ENCODE assay signal across 8 mouse cellular contexts in the genomic region with DNA sequence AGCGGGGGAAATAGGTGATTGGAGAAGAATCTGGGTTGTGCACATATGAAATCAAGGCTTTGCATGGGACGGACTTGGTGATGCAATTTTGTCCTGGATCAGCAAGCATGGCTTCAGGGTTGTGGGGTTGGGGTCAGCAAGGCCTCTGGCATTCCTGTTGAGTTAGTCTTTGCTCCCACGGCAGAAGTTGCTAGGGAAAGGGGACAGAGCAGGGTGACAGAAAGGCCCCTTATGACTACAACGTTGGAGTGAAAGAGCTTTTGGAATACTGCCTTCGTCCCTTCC. TPM values are rescaled to one million over a fixed set of nuclear protein-coding genes. Genes with fewer than 3 reads are reported as not detected.
A peak's percentile ranks its signal among the peaks of the same experiment; 100 is the strongest.
DNase-seq lines count a peak whose midpoint lies in the region; ATAC-seq and TF ChIP-seq lines count a peak whose summit lies in the region.
"Had no signal": no experiment of that assay in that cellular context is flagged by ENCODE, and none has a peak within 500 bp of the region (broad histone marks: within the 10 kb centered on the region; RNA-seq: fewer than 3 reads in every experiment).

No protein-coding gene starts in this region.

- peaks cover 10% of the 10 kb centered on the region for H3K36me3 ChIP-seq in lung, embryonic 16.5 days (ENCODE audit: control insufficient read depth, insufficient read depth, low read length)
- H3K36me3 ChIP-seq in forebrain, embryonic 12.5 days (replicated peaks) = 0 out of 2 replicates have a peak, but pooled peaks cover 6% of the 10 kb centered on the region
- H3K36me3 ChIP-seq in limb, embryonic 13.5 days = peaks cover 33% of the 10 kb centered on the region
- H3K36me3 ChIP-seq in small intestine, adult 2 months (ENCODE audit: control insufficient read depth, insufficient read depth, low read length) = 0 out of 2 replicates have a peak, but pooled peaks cover 3% of the 10 kb centered on the region

- no peaks in the 10 kb centered on the region for H3K27me3 ChIP-seq in lung, embryonic 16.5 days (ENCODE audit: control insufficient read depth, insufficient read depth, low read depth, low read length)
- H3K27me3 ChIP-seq in forebrain, embryonic 12.5 days = no peaks in the 10 kb centered on the region
- H3K27me3 ChIP-seq in limb, embryonic 13.5 days = no peaks in the 10 kb centered on the region
- no peaks in the 10 kb centered on the region for H3K27me3 ChIP-seq in small intestine, adult 2 months (ENCODE audit: control insufficient read depth, insufficient read depth, low read length)

- TF ChIP-seq CTCF in small intestine, adult 2 months (IDR thresholded peaks at IDR 0.05; ENCODE audit: extremely low read depth, insufficient read length, insufficient replicate concordance, low read depth, low read length) = no peak

- WGBS in lung, embryonic 16.5 days = 46% methylated on average over 5 of the region's 5 CpGs
- 78% methylated on average over 5 of the region's 5 CpGs for WGBS in forebrain, embryonic 12.5 days
- 63% methylated on average over 5 of the region's 5 CpGs for WGBS in limb, embryonic 13.5 days
- whole genome bisulfite sequencing in small intestine, adult 2 months = 23% methylated on average over 5 of the region's 5 CpGs

- H3K27ac ChIP-seq in lung, embryonic 16.5 days (ENCODE audit: low read length) = peak overlapping the region; percentile 96
- H3K27ac ChIP-seq in forebrain, embryonic 12.5 days = peak overlapping the region; percentile 89
- H3K27ac ChIP-seq in limb, embryonic 13.5 days = peak overlapping the region; percentile 94
- H3K27ac ChIP-seq in small intestine, adult 2 months (ENCODE audit: insufficient read depth, low read depth, low read length) = peak overlapping the region; percentile 68

- peak overlapping the region; percentile 67 for H3K4me2 ChIP-seq in lung, embryonic 16.5 days (ENCODE audit: low read depth, low read length)
- H3K4me2 ChIP-seq in forebrain, embryonic 12.5 days = peak overlapping the region; percentile 55
- peak overlapping the region; percentile 62 for H3K4me2 ChIP-seq in limb, embryonic 13.5 days (replicated peaks)

- no peak for TF ChIP-seq POLR2A in small intestine, adult 2 months (IDR thresholded peaks at IDR 0.05; ENCODE audit: low read depth, low read length)

- H3K9me3 ChIP-seq in lung, embryonic 16.5 days (ENCODE audit: control insufficient read depth, low read length) = no peaks in the 10 kb centered on the region
- no peaks in the 10 kb centered on the region for H3K9me3 ChIP-seq in forebrain, embryonic 12.5 days
- no peaks in the 10 kb centered on the region for H3K9me3 ChIP-seq in limb, embryonic 13.5 days

- no peak for DNase-seq in lung, postnatal 10 days
- DNase-seq in adrenal gland, postnatal 25 days = no peak
- DNase-seq in gastrocnemius, postnatal 10 days = no peak
- DNase-seq: cerebellum, adult 18-20 months had no signal

- H3K9ac ChIP-seq in lung, embryonic 16.5 days (ENCODE audit: low read length) = peak overlapping the region; percentile 78
- H3K9ac ChIP-seq in forebrain, embryonic 12.5 days = peak overlapping the region; percentile 50
- H3K9ac ChIP-seq in limb, embryonic 13.5 days = peak overlapping the region; percentile 64

- H3K4me3 ChIP-seq in lung, embryonic 16.5 days (ENCODE audit: low read length) = peak overlapping the region; percentile 66
- H3K4me3 ChIP-seq in forebrain, embryonic 12.5 days (replicated peaks) = peak overlapping the region; percentile 46
- peak overlapping the region; percentile 55 for H3K4me3 ChIP-seq in limb, embryonic 13.5 days
- peak overlapping the region; percentile 96 for H3K4me3 ChIP-seq in small intestine, adult 2 months (ENCODE audit: low read depth, low read length)

- peaks cover 10% of the 10 kb centered on the region for H3K4me1 ChIP-seq in lung, embryonic 16.5 days (replicated peaks; ENCODE audit: control insufficient read depth, insufficient read depth, low read length)
- peaks cover 12% of the 10 kb centered on the region for H3K4me1 ChIP-seq in forebrain, embryonic 12.5 days
- H3K4me1 ChIP-seq in limb, embryonic 13.5 days = peaks cover 13% of the 10 kb centered on the region
- H3K4me1 ChIP-seq in small intestine, adult 2 months (ENCODE audit: control insufficient read depth, insufficient read depth, insufficient read length, low read length) = peaks cover 4% of the 10 kb centered on the region; the same call in 1 of the 2 replicates

- ATAC-seq in lung, embryonic 16.5 days (ENCODE audit: low read depth) = no peak
- no peak for ATAC-seq in forebrain, embryonic 12.5 days (ENCODE audit: low FRiP score)
- ATAC-seq in limb, embryonic 13.5 days (ENCODE audit: low FRiP score, low read depth) = no peak

RNA-seq across cellular contexts. Expression of gene Adi1, which starts 0.8 kb away (rescaled TPM):
- polyA plus RNA-seq in lung, embryonic 16.5 days (2015; fragmentation: Nextera tagmentation; extraction: Ambion mirVana) = 83.1 and 84.0 TPM in 2 replicates
- polyA plus RNA-seq in forebrain, embryonic 12.5 days (2016; fragmentation: Nextera tagmentation; extraction: Ambion mirVana) = 41.6 and 44.1 TPM in 2 replicates
- 65.3 and 66.0 TPM in 2 replicates for polyA plus RNA-seq in limb, embryonic 13.5 days (2015; fragmentation: Nextera tagmentation; extraction: Ambion mirVana)
- 4.5 and 4.9 TPM in 2 replicates for polyA plus RNA-seq in small intestine, adult 2 months (2012; rRNA removed)
- 79.7 and 98.2 TPM in 2 replicates for total RNA-seq in adrenal gland, postnatal 25 days (2021)
- 10 to 100 TPM; 24.2 to 28.6 TPM for total RNA-seq in gastrocnemius, postnatal 10 days (2021)

RNA-seq across cellular contexts. Expression of gene Rnaseh1, which starts 26.5 kb away (rescaled TPM):
- polyA plus RNA-seq in lung, embryonic 16.5 days (2015; fragmentation: Nextera tagmentation; extraction: Ambion mirVana) = 29.6 and 30.8 TPM in 2 replicates
- 29.0 and 30.2 TPM in 2 replicates for polyA plus RNA-seq in forebrain, embryonic 12.5 days (2016; fragmentation: Nextera tagmentation; extraction: Ambion mirVana)
- polyA plus RNA-seq in limb, embryonic 13.5 days (2015; fragmentation: Nextera tagmentation; extraction: Ambion mirVana) = 31.8 and 32.3 TPM in 2 replicates
- 2.5 and 5.0 TPM in 2 replicates for polyA plus RNA-seq in small intestine, adult 2 months (2012; rRNA removed)
- 16.1 and 19.6 TPM in 2 replicates for total RNA-seq in adrenal gland, postnatal 25 days (2021)
- total RNA-seq in gastrocnemius, postnatal 10 days (2021) = 1 to 10 TPM; 5.2 to 7.2 TPM

RNA-seq across cellular contexts. Expression of gene Rps7, which starts 40.1 kb away (rescaled TPM):
- 625 and 691 TPM in 2 replicates for polyA plus RNA-seq in lung, embryonic 16.5 days (2015; fragmentation: Nextera tagmentation; extraction: Ambion mirVana)
- polyA plus RNA-seq in forebrain, embryonic 12.5 days (2016; fragmentation: Nextera tagmentation; extraction: Ambion mirVana) = 650 and 690 TPM in 2 replicates
- polyA plus RNA-seq in limb, embryonic 13.5 days (2015; fragmentation: Nextera tagmentation; extraction: Ambion mirVana) = 682 and 708 TPM in 2 replicates
- 56.0 and 82.1 TPM in 2 replicates for polyA plus RNA-seq in small intestine, adult 2 months (2012; rRNA removed)
- total RNA-seq in adrenal gland, postnatal 25 days (2021) = 380 and 399 TPM in 2 replicates
- 100 to 1,000 TPM; 322 to 387 TPM for total RNA-seq in gastrocnemius, postnatal 10 days (2021)

RNA-seq across cellular contexts. Expression of gene Colec11, which starts 52.7 kb away (rescaled TPM):
- polyA plus RNA-seq in lung, embryonic 16.5 days (2015; fragmentation: Nextera tagmentation; extraction: Ambion mirVana) = 4.3 and 5.0 TPM in 2 replicates
- 0.22 and 0.23 TPM in 2 replicates for polyA plus RNA-seq in forebrain, embryonic 12.5 days (2016; fragmentation: Nextera tagmentation; extraction: Ambion mirVana)
- polyA plus RNA-seq in limb, embryonic 13.5 days (2015; fragmentation: Nextera tagmentation; extraction: Ambion mirVana) = 0.17 and 0.31 TPM in 2 replicates
- polyA plus RNA-seq in small intestine, adult 2 months (2012; rRNA removed) = 0.10 and 0.13 TPM in 2 replicates
- total RNA-seq in adrenal gland, postnatal 25 days (2021) = 3.7 and 4.0 TPM in 2 replicates
- 1 to 10 TPM; 1.1 to 1.5 TPM for total RNA-seq in gastrocnemius, postnatal 10 days (2021)

Comparison
In these comparisons a context has a peak if more than half of its experiments do, and no peak if none do; other contexts are left out.
1. H3K4me3 ChIP-seq: peak in every context shown above with its lines; median percentile 96 in small intestine, adult 2 months; 66 in lung, embryonic 16.5 days; 55 in limb, embryonic 13.5 days; 46 in forebrain, embryonic 12.5 days.